Mouse (Mus musculus) embryonic facial prominence, embryonic 13.5 days (tissue): ENCODE measurements around the gene Vipr1. TPM values are rescaled to one million over a fixed set of nuclear protein-coding genes. Genes with fewer than 3 reads are reported as not detected.

Source experiments
- polyA plus RNA-seq: library from polyadenylated mRNA; unstranded; fragments of >200 nt; fragmentation: Nextera tagmentation; extraction: Ambion mirVana; gene quantifications from 2 replicates; pipeline ENCODE4 v1.2.1, GENCODE M21; 2015

Vipr1 gene
- polyA plus RNA-seq, 1 experiment from 2014 or later, result 0.67 TPM

Other genes starting within 250 kb of the Vipr1 start
- 0.53 TPM in 1 of 2 replicates, not detected in the other for gene Cck, start 147.0 kb upstream of the Vipr1 start, polyA plus RNA-seq
- 0.28 and 0.34 TPM in 2 replicates for gene Lyzl4, start 620 bp upstream of the Vipr1 start, polyA plus RNA-seq
- 15.8 and 16.8 TPM in 2 replicates for gene Sec22c, start 62.8 kb downstream of the Vipr1 start, polyA plus RNA-seq
- gene Ss18l2, start 67.6 kb downstream of the Vipr1 start, polyA plus RNA-seq, result 115 and 129 TPM in 2 replicates
- gene Nktr, start 76.5 kb downstream of the Vipr1 start, polyA plus RNA-seq, result 70.1 and 84.9 TPM in 2 replicates
- 14.0 and 16.5 TPM in 2 replicates for gene Zfp651, start 116.6 kb downstream of the Vipr1 start, polyA plus RNA-seq
- gene Klhl40, start 134.9 kb downstream of the Vipr1 start, polyA plus RNA-seq, result 1.1 and 1.2 TPM in 2 replicates
- gene Hhatl, start 149.8 kb downstream of the Vipr1 start, polyA plus RNA-seq, result 0.20 TPM in 1 of 2 replicates, not detected in the other
- 0.85 and 1.0 TPM in 2 replicates for gene Ccdc13, start 196.7 kb downstream of the Vipr1 start, polyA plus RNA-seq
- 162 and 168 TPM in 2 replicates for gene Higd1a, start 215.6 kb downstream of the Vipr1 start, polyA plus RNA-seq